Mouse (Mus musculus): ENCODE data around the gene Rsu1. TPM values are rescaled to one million over a fixed set of nuclear protein-coding genes. Genes with fewer than 3 reads are reported as not detected.

The Rsu1 gene
- total RNA-seq, 1 experiment = 63.4 TPM

GRCm38 (mm10) chr2:13104388-13104787 is 166.8 kb downstream of the Rsu1 start:
- H3K9ac ChIP-seq (ENCODE audit: insufficient read depth, low read depth, low read length, poor library complexity, severe bottlenecking) = no peak overlapping the region
- H3K4me3 ChIP-seq (ENCODE audit: insufficient read depth in 1 of 2, low read depth in 1 of 2, low read length in 2 of 2, poor library complexity in 1 of 2, severe bottlenecking in 1 of 2) = no peak overlapping the region
- in situ Hi-C loops (cut with MboI; ENCODE audit: low sequenced_read_pairs in 2 of 2, unreplicated experiment in 2 of 2) = no loop called here
- no peak overlapping the region for H3K27ac ChIP-seq (ENCODE audit: insufficient read depth, low read depth, low read length, poor library complexity, severe bottlenecking)
- H3K36me3 ChIP-seq (ENCODE audit: control insufficient read depth, insufficient read depth, low read length, poor library complexity, severe bottlenecking) = no peaks in the 10 kb centered on the region
- H3K4me1 ChIP-seq (ENCODE audit: control insufficient read depth in 2 of 2, insufficient read depth in 2 of 2, low read length in 2 of 2, poor library complexity in 1 of 2) = no peaks in the 10 kb centered on the region
- no peaks in the 10 kb centered on the region for H3K9me3 ChIP-seq (ENCODE audit: control insufficient read depth, insufficient read depth, low read depth, low read length)
- TF ChIP-seq MAFK (IDR thresholded peaks at IDR 0.05; ENCODE audit: insufficient read depth, low read depth, low read length) (no peak), ZNF384 (IDR thresholded peaks at IDR 0.05; ENCODE audit: low read depth, low read length) (no peak), HCFC1 (IDR thresholded peaks at IDR 0.05; ENCODE audit: borderline replicate concordance, insufficient read depth, low read length) (no peak), ZC3H11A (IDR thresholded peaks at IDR 0.05; ENCODE audit: borderline replicate concordance, low read depth, low read length) (no peak), CHD2 (IDR thresholded peaks at IDR 0.05; ENCODE audit: low read depth, low read length) (no peak)
- DNase-seq (ENCODE audit: low read depth, low spot score) = no peak

DNA sequence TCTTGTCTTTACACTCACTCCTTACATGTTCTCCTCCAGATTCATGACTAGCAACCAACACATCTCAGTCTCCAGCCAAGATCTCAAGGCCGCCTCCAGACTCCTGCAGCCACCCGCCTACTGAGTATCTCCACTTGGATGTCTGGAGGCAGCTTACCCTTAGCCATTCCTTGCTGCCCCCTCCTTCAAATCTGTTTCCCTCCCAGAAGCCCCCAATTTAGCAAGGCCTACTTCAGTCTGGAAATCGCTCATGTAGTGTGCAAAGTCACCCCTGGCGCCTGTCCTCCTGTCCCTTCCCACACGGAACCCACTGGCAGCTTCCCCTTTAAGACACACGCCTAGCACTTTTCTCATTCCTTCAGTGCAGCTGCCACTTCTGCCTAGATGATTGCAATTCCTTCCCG is 167.4 kb downstream of the Rsu1 start:
- in situ Hi-C loops (cut with MboI; ENCODE audit: low sequenced_read_pairs in 2 of 2, unreplicated experiment in 2 of 2) = no loop called here
- Histone ChIP-seq H3K36me3 (ENCODE audit: control insufficient read depth, insufficient read depth, low read length, poor library complexity, severe bottlenecking) (no peaks in the 10 kb centered on the region), H3K9me3 (ENCODE audit: control insufficient read depth, insufficient read depth, low read depth, low read length) (no peaks in the 10 kb centered on the region), H3K27ac (ENCODE audit: insufficient read depth, low read depth, low read length, poor library complexity, severe bottlenecking) (no peak overlapping the region), H3K4me3 (ENCODE audit: insufficient read depth in 1 of 2, low read depth in 1 of 2, low read length in 2 of 2, poor library complexity in 1 of 2, severe bottlenecking in 1 of 2) (no peak overlapping the region), H3K4me1 (ENCODE audit: control insufficient read depth in 2 of 2, insufficient read depth in 2 of 2, low read length in 2 of 2, poor library complexity in 1 of 2) (no peaks in the 10 kb centered on the region), H3K9ac (ENCODE audit: insufficient read depth, low read depth, low read length, poor library complexity, severe bottlenecking) (no peak overlapping the region)
- no peak for TF ChIP-seq CHD2 (IDR thresholded peaks at IDR 0.05; ENCODE audit: low read depth, low read length)
- TF ChIP-seq ZC3H11A (IDR thresholded peaks at IDR 0.05; ENCODE audit: borderline replicate concordance, low read depth, low read length) = no peak
- DNase-seq (ENCODE audit: low read depth, low spot score) = no peak

DNA sequence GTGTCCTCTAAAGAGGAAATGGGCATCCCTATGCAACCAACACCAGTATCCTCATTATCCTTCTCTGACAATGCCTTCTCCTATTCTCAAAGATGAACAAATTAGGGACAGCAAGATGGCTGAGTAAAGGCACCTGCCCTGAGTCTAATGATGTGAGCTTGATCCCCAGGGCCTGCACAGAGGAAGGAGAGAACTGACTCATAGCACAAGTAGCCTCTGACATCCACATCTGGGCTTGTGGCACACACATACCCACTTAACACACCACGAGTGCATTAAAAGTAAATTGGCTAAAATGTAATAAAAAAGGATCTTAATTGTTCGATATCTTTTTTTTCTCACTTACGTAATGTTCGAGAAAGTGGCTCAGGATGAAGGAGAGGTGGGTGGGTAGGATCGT is 177.2 kb downstream of the Rsu1 start:
- Histone ChIP-seq H3K4me1 (ENCODE audit: control insufficient read depth in 2 of 2, insufficient read depth in 2 of 2, low read length in 2 of 2, poor library complexity in 1 of 2) (no peaks in the 10 kb centered on the region), H3K36me3 (ENCODE audit: control insufficient read depth, insufficient read depth, low read length, poor library complexity, severe bottlenecking) (no peaks in the 10 kb centered on the region), H3K9ac (ENCODE audit: insufficient read depth, low read depth, low read length, poor library complexity, severe bottlenecking) (no peak overlapping the region), H3K9me3 (ENCODE audit: control insufficient read depth, insufficient read depth, low read depth, low read length) (no peaks in the 10 kb centered on the region), H3K27ac (ENCODE audit: insufficient read depth, low read depth, low read length, poor library complexity, severe bottlenecking) (no peak overlapping the region), H3K4me3 (ENCODE audit: insufficient read depth in 1 of 2, low read depth in 1 of 2, low read length in 2 of 2, poor library complexity in 1 of 2, severe bottlenecking in 1 of 2) (no peak overlapping the region)
- TF ChIP-seq HCFC1 (IDR thresholded peaks at IDR 0.05; ENCODE audit: borderline replicate concordance, insufficient read depth, low read length) = no peak
- no peak for TF ChIP-seq ZNF384 (IDR thresholded peaks at IDR 0.05; ENCODE audit: low read depth, low read length)
- TF ChIP-seq ZC3H11A (IDR thresholded peaks at IDR 0.05; ENCODE audit: borderline replicate concordance, low read depth, low read length) = no peak
- no peak for TF ChIP-seq CHD2 (IDR thresholded peaks at IDR 0.05; ENCODE audit: low read depth, low read length)
- TF ChIP-seq MAFK (IDR thresholded peaks at IDR 0.05; ENCODE audit: insufficient read depth, low read depth, low read length) = no peak
- no peak for DNase-seq (ENCODE audit: low read depth, low spot score)
- in situ Hi-C loops (cut with MboI; ENCODE audit: low sequenced_read_pairs in 2 of 2, unreplicated experiment in 2 of 2) = no loop called here

- Histone ChIP-seq H3K36me3 (ENCODE audit: control insufficient read depth, insufficient read depth, low read length, poor library complexity, severe bottlenecking) (no peaks in the 10 kb centered on the region), H3K27ac (ENCODE audit: insufficient read depth, low read depth, low read length, poor library complexity, severe bottlenecking) (no peak overlapping the region), H3K4me3 (ENCODE audit: insufficient read depth in 1 of 2, low read depth in 1 of 2, low read length in 2 of 2, poor library complexity in 1 of 2, severe bottlenecking in 1 of 2) (no peak overlapping the region), H3K9ac (ENCODE audit: insufficient read depth, low read depth, low read length, poor library complexity, severe bottlenecking) (no peak overlapping the region), H3K4me1 (ENCODE audit: control insufficient read depth in 2 of 2, insufficient read depth in 2 of 2, low read length in 2 of 2, poor library complexity in 1 of 2) (no peaks in the 10 kb centered on the region), H3K9me3 (ENCODE audit: control insufficient read depth, insufficient read depth, low read depth, low read length) (no peaks in the 10 kb centered on the region)
- TF ChIP-seq MAFK (IDR thresholded peaks at IDR 0.05; ENCODE audit: insufficient read depth, low read depth, low read length) (no peak), ZNF384 (IDR thresholded peaks at IDR 0.05; ENCODE audit: low read depth, low read length) (no peak), ZC3H11A (IDR thresholded peaks at IDR 0.05; ENCODE audit: borderline replicate concordance, low read depth, low read length) (no peak), HCFC1 (IDR thresholded peaks at IDR 0.05; ENCODE audit: borderline replicate concordance, insufficient read depth, low read length) (no peak), CHD2 (IDR thresholded peaks at IDR 0.05; ENCODE audit: low read depth, low read length) (no peak)
- no peak for DNase-seq (ENCODE audit: low read depth, low spot score)
- in situ Hi-C loops (cut with MboI; ENCODE audit: low sequenced_read_pairs in 2 of 2, unreplicated experiment in 2 of 2) = no loop called here
Observed at GRCm38 (mm10) chr2:13093570-13093969, 177.6 kb downstream of the Rsu1 start.

DNA sequence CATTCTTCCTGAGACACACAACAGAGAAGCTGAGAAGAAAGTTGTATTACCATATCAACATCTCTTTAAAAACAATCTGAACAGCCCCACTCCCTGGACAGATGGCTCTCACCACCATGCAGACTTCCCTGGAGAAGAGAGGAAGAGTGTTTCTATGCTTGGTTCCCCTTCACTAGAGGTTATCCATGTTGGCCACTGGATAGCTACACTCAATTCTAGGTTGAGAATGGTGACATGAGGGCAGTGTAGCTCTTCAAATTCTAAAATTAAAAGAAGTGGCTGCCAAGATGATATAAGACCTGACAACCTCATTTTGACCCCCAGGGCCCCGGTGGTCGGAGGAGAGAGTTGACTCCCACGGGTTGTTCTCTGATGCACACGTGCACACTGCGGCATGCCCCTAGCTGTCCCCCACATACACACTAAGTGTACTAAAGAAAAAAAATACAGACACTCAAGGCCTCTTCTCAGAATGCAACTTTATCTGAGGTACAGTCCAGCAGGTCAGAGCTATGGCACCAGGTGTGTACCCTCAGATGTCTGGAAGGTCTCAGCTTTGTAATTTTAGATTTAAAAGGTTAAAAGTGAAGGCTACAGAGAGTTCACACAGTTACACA is 179.7 kb downstream of the Rsu1 start:
- Histone ChIP-seq H3K27ac (ENCODE audit: insufficient read depth, low read depth, low read length, poor library complexity, severe bottlenecking) (no peak overlapping the region), H3K36me3 (ENCODE audit: control insufficient read depth, insufficient read depth, low read length, poor library complexity, severe bottlenecking) (no peaks in the 10 kb centered on the region), H3K4me1 (ENCODE audit: control insufficient read depth in 2 of 2, insufficient read depth in 2 of 2, low read length in 2 of 2, poor library complexity in 1 of 2) (no peaks in the 10 kb centered on the region), H3K4me3 (ENCODE audit: insufficient read depth in 1 of 2, low read depth in 1 of 2, low read length in 2 of 2, poor library complexity in 1 of 2, severe bottlenecking in 1 of 2) (no peak overlapping the region), H3K9me3 (ENCODE audit: control insufficient read depth, insufficient read depth, low read depth, low read length) (no peaks in the 10 kb centered on the region), H3K9ac (ENCODE audit: insufficient read depth, low read depth, low read length, poor library complexity, severe bottlenecking) (no peak overlapping the region)
- TF ChIP-seq CHD2 (IDR thresholded peaks at IDR 0.05; ENCODE audit: low read depth, low read length) = no peak
- no peak for TF ChIP-seq MAFK (IDR thresholded peaks at IDR 0.05; ENCODE audit: insufficient read depth, low read depth, low read length)
- TF ChIP-seq HCFC1 (IDR thresholded peaks at IDR 0.05; ENCODE audit: borderline replicate concordance, insufficient read depth, low read length) = no peak
- no peak for TF ChIP-seq ZC3H11A (IDR thresholded peaks at IDR 0.05; ENCODE audit: borderline replicate concordance, low read depth, low read length)
- no peak for TF ChIP-seq ZNF384 (IDR thresholded peaks at IDR 0.05; ENCODE audit: low read depth, low read length)
- no peak for DNase-seq (ENCODE audit: low read depth, low spot score)
- in situ Hi-C loops (cut with MboI; ENCODE audit: low sequenced_read_pairs in 2 of 2, unreplicated experiment in 2 of 2) = no loop called here
